Mouse (Mus musculus): ENCODE results near the gene Arhgap27. TPM values are rescaled to one million over a fixed set of nuclear protein-coding genes. Genes with fewer than 3 reads are reported as not detected.

Arhgap27 gene
- total and polyA plus RNA-seq, 2 experiments from 2014 or later = 5.9 to 12.2 TPM

DNA sequence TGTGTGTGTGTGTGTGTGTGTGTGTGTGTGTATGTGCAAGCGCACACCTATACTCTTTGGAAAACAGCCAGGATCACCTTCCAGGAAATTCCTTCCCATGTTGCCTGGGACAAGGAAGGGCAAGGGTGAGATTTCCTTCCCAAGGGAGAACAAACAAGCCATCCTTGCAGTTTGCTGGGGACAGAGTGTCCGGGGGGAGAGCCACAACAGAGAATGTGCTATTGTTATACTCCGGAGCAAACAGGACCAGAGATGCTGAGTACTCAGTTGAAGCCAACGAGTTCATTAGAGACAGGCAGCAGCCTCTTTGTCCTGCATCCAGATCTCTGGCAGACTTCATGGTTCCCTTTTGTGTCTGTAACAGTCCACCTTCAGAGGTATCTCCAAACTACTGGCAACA, 5.2 kb downstream of the Arhgap27 start:
- H3K4me2 ChIP-seq (ENCODE audit: low read depth, low read length) = no peak overlapping the region
- H3K9me3 ChIP-seq (ENCODE audit: low read length) = no peaks in the 10 kb centered on the region
- H3K9ac ChIP-seq (replicated peaks; ENCODE audit: low read length) = no peak overlapping the region
- 48% methylated on average over 4 of the region's 4 CpGs for WGBS
- DNase-seq (ENCODE audit: low spot score) = no peak
- H3K27ac ChIP-seq = no peak overlapping the region
- H3K4me3 ChIP-seq (ENCODE audit: low read length) = no peak overlapping the region
- TF ChIP-seq CTCF (IDR thresholded peaks at IDR 0.05; ENCODE audit: low read depth) = no peak
- H3K27me3 ChIP-seq (ENCODE audit: insufficient read depth, low read length) = peaks cover 15% of the 10 kb centered on the region
- H3K36me3 ChIP-seq (ENCODE audit: insufficient read depth, low read length) = no peaks in the 10 kb centered on the region
- peaks cover 10% of the 10 kb centered on the region; the same call in 1 of the 2 replicates for H3K4me1 ChIP-seq (ENCODE audit: insufficient read depth, low read length)
- ATAC-seq = no peak

DNA sequence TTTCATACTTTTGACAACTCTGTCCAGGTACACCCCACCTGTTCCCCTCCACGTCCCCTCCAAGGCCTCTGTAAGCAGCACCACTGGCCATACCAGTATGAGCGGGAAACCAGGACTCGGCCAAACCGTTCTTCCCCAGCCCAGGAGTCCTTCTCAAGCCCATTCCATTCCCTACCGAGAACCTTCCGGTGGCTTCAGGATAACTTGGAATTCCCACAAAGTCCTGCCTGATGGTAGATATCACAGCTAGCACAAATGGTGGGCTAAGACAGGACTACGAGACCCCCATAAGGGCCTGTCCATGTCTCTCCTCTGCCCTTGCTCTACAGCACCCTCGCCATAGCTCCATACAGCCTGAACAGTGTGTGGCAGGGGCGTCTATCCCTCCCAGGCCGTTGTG, 5.8 kb downstream of the Arhgap27 start:
- no peak overlapping the region for H3K27ac ChIP-seq
- H3K4me2 ChIP-seq (ENCODE audit: low read depth, low read length) = no peak overlapping the region
- no peaks in the 10 kb centered on the region for H3K9me3 ChIP-seq (ENCODE audit: low read length)
- 0 out of 2 replicates have a peak, but pooled peaks cover 4% of the 10 kb centered on the region for H3K4me1 ChIP-seq (ENCODE audit: insufficient read depth, low read length)
- no peak overlapping the region for H3K4me3 ChIP-seq (ENCODE audit: low read length)
- no peaks in the 10 kb centered on the region for H3K36me3 ChIP-seq (ENCODE audit: insufficient read depth, low read length)
- ATAC-seq = no peak
- no peak for TF ChIP-seq CTCF (IDR thresholded peaks at IDR 0.05; ENCODE audit: low read depth)
- WGBS = 94% methylated on average over 10 of the region's 10 CpGs
- DNase-seq (ENCODE audit: low spot score) = no peak
- H3K27me3 ChIP-seq (ENCODE audit: insufficient read depth, low read length) = peaks cover 15% of the 10 kb centered on the region
- H3K9ac ChIP-seq (replicated peaks; ENCODE audit: low read length) = no peak overlapping the region

DNA sequence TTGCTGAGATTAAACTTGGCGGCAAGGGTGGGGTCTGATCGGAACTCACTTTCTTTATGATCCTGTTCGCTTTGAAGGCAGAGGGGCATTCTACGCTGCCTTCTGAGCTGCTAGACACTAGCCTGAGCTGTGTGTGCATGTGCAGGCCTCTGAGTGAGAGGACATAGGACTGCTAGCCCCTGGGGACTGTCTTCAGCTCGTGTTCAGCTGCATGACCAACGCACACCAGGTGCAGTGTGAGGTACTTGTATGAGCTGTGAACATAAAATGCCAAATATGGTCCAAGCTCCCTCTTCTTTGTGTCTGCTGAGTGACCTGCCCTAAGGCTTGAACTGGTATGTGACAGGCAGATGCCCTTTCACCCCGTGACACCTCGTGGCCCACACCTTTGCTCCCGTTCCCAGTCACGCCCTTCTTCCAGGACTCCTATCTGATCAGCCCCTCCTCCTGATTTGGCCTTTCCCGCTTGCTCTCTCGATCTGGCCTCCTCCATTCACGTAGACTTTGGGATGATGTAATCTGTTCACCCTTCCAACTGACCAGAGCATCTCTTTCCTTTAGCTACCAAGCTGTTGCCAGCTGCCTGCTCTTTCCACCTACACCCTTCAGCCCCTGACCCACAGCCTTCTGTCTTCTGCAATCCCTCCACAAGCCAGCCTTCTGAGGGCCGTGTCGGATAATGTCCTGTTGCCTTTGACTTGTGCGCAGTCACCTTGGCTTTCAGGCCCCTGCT, 6.4 kb downstream of the Arhgap27 start:
- Histone ChIP-seq H3K4me1 (ENCODE audit: insufficient read depth, low read length) (0 out of 2 replicates have a peak, but pooled peaks cover 4% of the 10 kb centered on the region), H3K27me3 (ENCODE audit: insufficient read depth, low read length) (peaks cover 15% of the 10 kb centered on the region), H3K9me3 (ENCODE audit: low read length) (no peaks in the 10 kb centered on the region), H3K4me3 (ENCODE audit: low read length) (no peak overlapping the region), H3K9ac (replicated peaks; ENCODE audit: low read length) (no peak overlapping the region), H3K4me2 (ENCODE audit: low read depth, low read length) (no peak overlapping the region), H3K27ac (no peak overlapping the region), H3K36me3 (ENCODE audit: insufficient read depth, low read length) (no peaks in the 10 kb centered on the region)
- no peak for TF ChIP-seq CTCF (IDR thresholded peaks at IDR 0.05; ENCODE audit: low read depth)
- no peak for DNase-seq (ENCODE audit: low spot score)
- 89% methylated on average over 16 of the region's 16 CpGs for WGBS
- no peak for ATAC-seq

DNA sequence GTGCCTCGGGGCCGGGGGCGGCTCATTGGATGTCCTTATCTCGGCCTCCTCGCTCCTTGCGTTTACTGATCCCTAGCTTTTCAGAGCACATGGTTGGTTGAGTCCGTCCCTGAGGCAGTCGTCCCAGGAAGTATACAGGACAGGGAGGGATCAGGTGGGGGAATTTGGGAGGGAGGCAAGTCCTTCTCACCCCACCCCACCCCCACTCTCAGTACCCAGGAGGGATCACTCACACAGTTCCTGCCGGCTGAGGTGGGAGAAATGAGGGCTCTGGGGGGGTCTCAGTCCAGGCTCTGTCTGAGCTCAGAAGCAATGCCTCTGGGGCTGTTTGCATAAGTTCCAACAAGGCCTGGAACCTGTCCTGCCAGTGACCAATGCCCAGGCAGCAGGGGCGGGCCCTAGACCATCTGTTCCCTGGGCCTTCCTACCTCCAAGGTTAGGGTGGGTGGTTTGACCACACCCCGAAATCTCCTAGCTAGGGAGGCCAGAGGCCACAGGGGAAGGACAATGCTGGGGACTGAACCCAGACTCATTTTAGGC, 7.4 kb downstream of the Arhgap27 start:
- TF ChIP-seq CTCF (IDR thresholded peaks at IDR 0.05; ENCODE audit: low read depth) = no peak
- Histone ChIP-seq H3K27ac (no peak overlapping the region), H3K4me2 (ENCODE audit: low read depth, low read length) (no peak overlapping the region), H3K9me3 (ENCODE audit: low read length) (no peaks in the 10 kb centered on the region), H3K4me1 (ENCODE audit: insufficient read depth, low read length) (0 out of 2 replicates have a peak, but pooled peaks cover 4% of the 10 kb centered on the region), H3K36me3 (ENCODE audit: insufficient read depth, low read length) (no peaks in the 10 kb centered on the region), H3K4me3 (ENCODE audit: low read length) (no peak overlapping the region), H3K9ac (replicated peaks; ENCODE audit: low read length) (no peak overlapping the region), H3K27me3 (ENCODE audit: insufficient read depth, low read length) (peaks cover 12% of the 10 kb centered on the region)
- DNase-seq (ENCODE audit: low spot score) (no peak), ATAC-seq (no peak)
- 36% methylated on average over 11 of the region's 11 CpGs for WGBS

DNA sequence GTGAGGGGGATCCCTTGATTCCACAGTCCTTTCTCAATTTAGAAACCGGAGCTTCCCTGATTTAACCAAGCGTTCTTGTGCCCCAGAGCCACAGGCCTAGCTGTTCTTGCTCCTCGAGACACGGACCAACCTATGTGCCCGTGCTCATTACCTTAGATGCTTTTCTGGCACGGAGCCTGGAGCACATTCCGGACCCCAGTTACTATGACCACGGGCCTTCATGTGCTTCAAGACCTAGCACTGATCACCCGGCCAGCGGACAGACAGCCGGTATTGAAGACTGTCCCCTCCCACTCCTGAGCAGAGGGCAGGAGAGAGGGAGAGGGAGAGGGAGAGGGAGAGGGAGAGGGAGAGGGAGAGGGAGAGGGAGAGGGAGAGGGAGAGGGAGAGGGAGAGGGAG, 8.2 kb downstream of the Arhgap27 start:
- DNase-seq (ENCODE audit: low spot score) (no peak), ATAC-seq (no peak)
- no peak for TF ChIP-seq CTCF (IDR thresholded peaks at IDR 0.05; ENCODE audit: low read depth)
- Histone ChIP-seq H3K36me3 (ENCODE audit: insufficient read depth, low read length) (no peaks in the 10 kb centered on the region), H3K4me3 (ENCODE audit: low read length) (no peak overlapping the region), H3K4me2 (ENCODE audit: low read depth, low read length) (no peak overlapping the region), H3K27ac (no peak overlapping the region), H3K9me3 (ENCODE audit: low read length) (no peaks in the 10 kb centered on the region), H3K27me3 (ENCODE audit: insufficient read depth, low read length) (peaks cover 10% of the 10 kb centered on the region), H3K4me1 (ENCODE audit: insufficient read depth, low read length) (0 out of 2 replicates have a peak, but pooled peaks cover 4% of the 10 kb centered on the region), H3K9ac (replicated peaks; ENCODE audit: low read length) (no peak overlapping the region)
- 21% methylated on average over 11 of the region's 11 CpGs for WGBS

DNA sequence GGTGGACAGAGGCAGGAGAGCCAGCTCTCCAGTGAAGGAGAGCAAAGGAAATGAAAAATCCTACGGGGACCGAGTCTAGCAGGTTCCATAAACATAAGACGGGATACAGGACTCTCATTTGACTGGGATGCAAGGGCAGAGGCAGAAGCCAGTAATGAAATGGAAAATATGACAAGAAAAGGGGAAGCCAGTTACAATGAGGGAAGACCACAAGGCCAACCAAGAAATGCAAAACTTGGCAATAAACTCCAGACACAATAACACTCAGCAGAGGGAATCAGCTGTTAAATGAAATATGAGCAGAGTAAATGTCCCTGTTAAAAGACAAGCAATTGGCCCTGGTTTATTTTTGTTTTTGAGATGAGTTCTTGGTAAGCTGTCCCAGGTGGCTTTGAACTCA, 9.5 kb downstream of the Arhgap27 start:
- H3K27ac ChIP-seq = no peak overlapping the region

DNA sequence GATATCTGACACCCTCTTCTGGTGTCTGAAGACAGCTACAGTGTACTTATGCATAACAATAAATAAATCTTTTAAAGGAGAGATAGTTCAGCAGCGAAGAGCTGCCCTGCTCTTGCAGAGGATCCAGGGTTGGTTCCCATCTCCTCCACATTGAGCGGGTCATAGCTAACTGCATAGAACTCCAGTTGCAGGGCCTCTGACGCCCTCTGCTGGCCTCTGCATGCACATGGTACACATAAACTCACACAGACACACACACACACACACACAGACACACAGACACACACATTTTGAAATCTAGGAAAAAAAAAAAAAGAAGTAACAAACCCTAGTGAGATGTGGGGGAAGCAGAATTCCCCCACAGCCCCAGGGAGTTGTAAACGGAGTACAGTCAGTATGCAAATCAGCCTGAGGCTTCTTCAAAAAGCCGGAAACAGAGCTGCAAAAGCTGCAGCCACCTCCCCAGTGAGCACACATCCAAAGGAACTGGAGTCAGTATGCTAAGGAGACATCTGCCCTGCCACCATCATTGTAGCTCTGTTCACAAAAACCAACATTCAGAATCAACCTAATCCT, 11.2 kb downstream of the Arhgap27 start:
- TF ChIP-seq CTCF (IDR thresholded peaks at IDR 0.05; ENCODE audit: low read depth) = no peak; the same call in 1 of the 2 replicates
- Histone ChIP-seq H3K4me2 (ENCODE audit: low read depth, low read length) (no peak overlapping the region), H3K36me3 (ENCODE audit: insufficient read depth, low read length) (no peaks in the 10 kb centered on the region), H3K4me1 (ENCODE audit: insufficient read depth, low read length) (no peaks in the 10 kb centered on the region), H3K9ac (replicated peaks; ENCODE audit: low read length) (no peak overlapping the region), H3K27me3 (ENCODE audit: insufficient read depth, low read length) (no peaks in the 10 kb centered on the region), H3K9me3 (ENCODE audit: low read length) (no peaks in the 10 kb centered on the region), H3K4me3 (ENCODE audit: low read length) (no peak overlapping the region), H3K27ac (no peak overlapping the region)
- ATAC-seq (no peak), DNase-seq (ENCODE audit: low spot score) (no peak)
- WGBS = 80% methylated on average over 5 of the region's 5 CpGs

More for the DNA sequence above, 9.5 kb downstream of the Arhgap27 start:
- no peaks in the 10 kb centered on the region for H3K9me3 ChIP-seq (ENCODE audit: low read length)
- no peak for TF ChIP-seq CTCF (IDR thresholded peaks at IDR 0.05; ENCODE audit: low read depth)
- WGBS = 81% methylated on average over 3 of the region's 3 CpGs
- DNase-seq (ENCODE audit: low spot score) (no peak), ATAC-seq (no peak)
- no peak overlapping the region for H3K4me3 ChIP-seq (ENCODE audit: low read length)
- H3K4me2 ChIP-seq (ENCODE audit: low read depth, low read length) = no peak overlapping the region
- no peaks in the 10 kb centered on the region for H3K27me3 ChIP-seq (ENCODE audit: insufficient read depth, low read length)
- H3K9ac ChIP-seq (replicated peaks; ENCODE audit: low read length) = no peak overlapping the region
- no peaks in the 10 kb centered on the region for H3K36me3 ChIP-seq (ENCODE audit: insufficient read depth, low read length)
- no peaks in the 10 kb centered on the region for H3K4me1 ChIP-seq (ENCODE audit: insufficient read depth, low read length)

Data from hindbrain, postnatal 0 days (tissue).